Mouse (Mus musculus) erythroblast, adult 5-6 weeks (primary cell): ENCODE results near the gene Ttc27. TPM values are rescaled to one million over a fixed set of nuclear protein-coding genes. Genes with fewer than 3 reads are reported as not detected.
A peak's percentile ranks its signal among the peaks of the same experiment; 100 is the strongest.

Source experiments
- ATAC-seq: replicated peaks from 2 replicates; pipeline ENCODE4 v1.8.0; 2016; ENCODE audit warnings: moderate number of reproducible peaks, mild to moderate bottlenecking, moderate TSS enrichment, inconsistent platforms; ENCODE audit not compliant: poor library complexity, low FRiP score, severe bottlenecking
- total RNA-seq, 2 experiments: library from RNA; stranded (forward) in 1 of 2; stranded (reverse) in 1 of 2; fragments of 150-400 nt in 1 of 2; fragments of 200-764, 138-1000 nt in 1 of 2; gene quantifications; 2 replicates each; pipeline versions ENCODE4 v1.2.3 to v1.2.4; 2015 to 2017; ENCODE audit warnings: low replicate concordance in 2 of 2

The Ttc27 gene
- total RNA-seq, 2 experiments from 2014 or later, result 10.7 to 11.0 TPM

- ATAC-seq, result no peak
Measured at GRCm38 (mm10) chr17:74808901-74809300, 91.4 kb downstream of the Ttc27 start.

- peak; percentile 70 for ATAC-seq
Measured at GRCm38 (mm10) chr17:74810892-74811625, 93.5 kb downstream of the Ttc27 start.

- ATAC-seq, result no peak
Measured at GRCm38 (mm10) chr17:74819711-74820110, 102.2 kb downstream of the Ttc27 start.

- no peak for ATAC-seq
Measured at GRCm38 (mm10) chr17:74830851-74831250, 113.3 kb downstream of the Ttc27 start.

- ATAC-seq, result no peak
Measured at GRCm38 (mm10) chr17:74841721-74842120, 124.2 kb downstream of the Ttc27 start.

GRCm38 (mm10) chr17:74842603-74843002 lies 125.1 kb downstream of the Ttc27 start:
- ATAC-seq, result no peak

- no peak for ATAC-seq
Measured at GRCm38 (mm10) chr17:74843486-74843885, 126.0 kb downstream of the Ttc27 start.

- ATAC-seq, result peak; percentile 87
Measured at GRCm38 (mm10) chr17:74846031-74846891, 128.7 kb downstream of the Ttc27 start.

GRCm38 (mm10) chr17:74850216-74850615 lies 132.7 kb downstream of the Ttc27 start:
- no peak for ATAC-seq

GRCm38 (mm10) chr17:74859298-74859697 lies 141.8 kb downstream of the Ttc27 start:
- no peak for ATAC-seq

- ATAC-seq, result no peak
Measured at GRCm38 (mm10) chr17:74860180-74860993, 142.9 kb downstream of the Ttc27 start.

- no peak for ATAC-seq
Measured at GRCm38 (mm10) chr17:74863845-74864244, 146.3 kb downstream of the Ttc27 start.

GRCm38 (mm10) chr17:74864790-74865548 lies 147.4 kb downstream of the Ttc27 start:
- ATAC-seq, result no peak

GRCm38 (mm10) chr17:74865694-74866564 lies 148.4 kb downstream of the Ttc27 start:
- no peak for ATAC-seq

GRCm38 (mm10) chr17:74866565-74867507 lies 149.3 kb downstream of the Ttc27 start:
- ATAC-seq, result no peak

GRCm38 (mm10) chr17:74868185-74868907 lies 150.8 kb downstream of the Ttc27 start:
- ATAC-seq, result no peak

GRCm38 (mm10) chr17:74869556-74869955 lies 152.0 kb downstream of the Ttc27 start:
- ATAC-seq, result no peak
